Mouse (Mus musculus) left cerebral cortex, adult 2 months (tissue): Measurements from ENCODE around the gene Fbxw8. TPM values are rescaled to one million over a fixed set of nuclear protein-coding genes. Genes with fewer than 3 reads are reported as not detected.
A peak's percentile ranks its signal among the peaks of the same experiment; 100 is the strongest.

Experiments
- DNase-seq, 2 experiments: peaks; one replicate each; pipeline ENCODE4 v3.0.0; 2021 to 2022; ENCODE audit warnings: low spot score in 2 of 2, mixed read lengths in 1 of 2; ENCODE audit errors: extremely low spot score in 1 of 2
- H3K27ac ChIP-seq: fragments of 200-600 bp; 2 replicates; pipeline ENCODE4 v1.8.1; 2022
- H3K4me3 ChIP-seq: fragments of 200-600 bp; 2 replicates; pipeline ENCODE4 v1.8.1; 2022
- CTCF ChIP-seq: fragments of 200-600 bp; IDR thresholded peaks from 2 replicates; pipeline ENCODE4 v1.8.1; 2022; ENCODE audit warnings: antibody characterized with exemption, mild to moderate bottlenecking, moderate library complexity
- intact Hi-C: fragments of 180-260 bp; cut with DNase I; formaldehyde crosslinking; loops from one replicate; pipeline ENCODE4 v1.15.1; 2025
- total RNA-seq, 2 experiments: library from RNA; stranded (reverse); gene quantifications; 2 replicates each; pipeline ENCODE4 v1.2.3; 2021

The Fbxw8 gene
- total RNA-seq, 2 experiments from 2014 or later = 34.5 to 35.1 TPM

GRCm38 (mm10) chr5:118081996-118082395 is 73.3 kb downstream of the Fbxw8 start:
- no peak for DNase-seq
- no peak overlapping the region for H3K4me3 ChIP-seq
- intact Hi-C loops = no loop called here
- no peak for TF ChIP-seq CTCF
- no peak overlapping the region for H3K27ac ChIP-seq

DNA sequence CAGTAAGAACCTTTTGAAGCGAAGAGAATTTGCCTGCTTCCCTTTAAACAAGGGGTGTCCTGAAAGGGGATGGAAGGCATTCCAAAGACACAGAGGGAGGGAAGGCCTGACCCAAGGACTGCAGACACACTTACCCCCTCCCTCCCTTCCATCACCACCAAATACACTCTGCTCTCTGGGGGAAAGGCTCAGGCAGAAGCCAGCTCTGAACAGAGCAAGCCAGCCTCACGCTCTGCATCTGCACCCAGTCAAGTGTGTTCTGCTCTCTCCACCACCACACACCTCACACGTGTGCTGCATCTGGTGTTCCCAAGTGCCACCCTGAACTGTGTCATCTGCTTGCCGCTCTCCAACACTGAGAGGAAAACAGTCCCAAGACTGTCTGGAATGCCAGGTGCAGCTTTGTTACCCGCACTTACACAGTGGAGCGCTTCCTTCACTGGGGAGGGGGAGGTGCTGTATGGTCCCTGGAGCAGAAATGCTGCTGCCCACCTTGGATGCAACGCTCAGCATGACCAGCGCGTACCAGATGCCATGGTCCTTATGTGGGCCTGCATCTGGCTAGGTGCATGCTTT is 73.8 kb downstream of the Fbxw8 start:
- DNase-seq = no peak
- Histone ChIP-seq H3K27ac (no peak overlapping the region), H3K4me3 (no peak overlapping the region)
- no peak for TF ChIP-seq CTCF
- intact Hi-C loops = no loop called here

DNA sequence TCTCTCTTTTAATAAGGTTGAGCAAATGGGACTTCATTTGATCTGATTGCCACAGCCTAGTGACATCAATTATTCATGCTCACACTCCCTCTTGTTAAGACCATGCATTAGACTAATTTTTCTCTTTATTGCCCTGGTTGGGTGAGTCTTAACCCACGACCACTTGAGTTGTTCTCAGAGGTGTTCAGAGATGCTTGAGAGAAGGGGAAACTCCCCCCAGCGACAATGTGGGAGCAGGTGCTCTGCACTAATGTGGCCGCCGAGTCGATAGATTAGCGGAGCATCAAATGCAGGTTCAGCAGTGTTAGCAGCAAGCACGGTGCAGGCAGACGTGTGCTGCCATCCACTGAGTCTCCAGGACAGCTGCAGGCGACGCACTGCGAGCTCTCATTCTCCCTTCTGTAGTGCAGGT is 75.4 kb downstream of the Fbxw8 start:
- intact Hi-C loops = no loop called here
- Histone ChIP-seq H3K4me3 (no peak overlapping the region), H3K27ac (no peak overlapping the region; the same call in 1 of the 2 replicates)
- no peak for DNase-seq
- TF ChIP-seq CTCF = no peak

GRCm38 (mm10) chr5:118079354-118079753 is 75.9 kb downstream of the Fbxw8 start:
- no peak for TF ChIP-seq CTCF
- Histone ChIP-seq H3K4me3 (no peak overlapping the region), H3K27ac (no peak overlapping the region)
- peak in 1 of 2 experiments; percentile 46 for DNase-seq
- intact Hi-C loops = no loop called here

DNA sequence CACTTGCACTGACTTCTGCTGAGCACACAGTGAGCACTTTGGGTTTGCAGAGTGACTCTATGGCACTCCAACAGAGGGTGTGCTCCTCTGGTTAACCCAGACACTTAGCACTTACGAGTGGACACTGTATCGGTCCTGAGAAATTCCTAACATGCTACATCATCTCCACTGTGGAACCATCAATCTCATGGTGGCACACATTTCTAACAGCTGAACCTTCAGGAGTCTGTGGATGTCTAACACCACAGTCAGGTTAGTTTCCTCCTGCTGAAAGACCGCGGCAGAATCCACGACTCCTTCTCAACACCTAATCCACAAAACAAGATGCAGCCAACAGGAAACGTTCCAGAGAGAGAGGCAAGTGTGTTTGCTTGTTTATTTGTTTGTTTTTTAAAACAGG is 76.7 kb downstream of the Fbxw8 start:
- intact Hi-C loops = no loop called here
- TF ChIP-seq CTCF = no peak
- no peak for DNase-seq

DNA sequence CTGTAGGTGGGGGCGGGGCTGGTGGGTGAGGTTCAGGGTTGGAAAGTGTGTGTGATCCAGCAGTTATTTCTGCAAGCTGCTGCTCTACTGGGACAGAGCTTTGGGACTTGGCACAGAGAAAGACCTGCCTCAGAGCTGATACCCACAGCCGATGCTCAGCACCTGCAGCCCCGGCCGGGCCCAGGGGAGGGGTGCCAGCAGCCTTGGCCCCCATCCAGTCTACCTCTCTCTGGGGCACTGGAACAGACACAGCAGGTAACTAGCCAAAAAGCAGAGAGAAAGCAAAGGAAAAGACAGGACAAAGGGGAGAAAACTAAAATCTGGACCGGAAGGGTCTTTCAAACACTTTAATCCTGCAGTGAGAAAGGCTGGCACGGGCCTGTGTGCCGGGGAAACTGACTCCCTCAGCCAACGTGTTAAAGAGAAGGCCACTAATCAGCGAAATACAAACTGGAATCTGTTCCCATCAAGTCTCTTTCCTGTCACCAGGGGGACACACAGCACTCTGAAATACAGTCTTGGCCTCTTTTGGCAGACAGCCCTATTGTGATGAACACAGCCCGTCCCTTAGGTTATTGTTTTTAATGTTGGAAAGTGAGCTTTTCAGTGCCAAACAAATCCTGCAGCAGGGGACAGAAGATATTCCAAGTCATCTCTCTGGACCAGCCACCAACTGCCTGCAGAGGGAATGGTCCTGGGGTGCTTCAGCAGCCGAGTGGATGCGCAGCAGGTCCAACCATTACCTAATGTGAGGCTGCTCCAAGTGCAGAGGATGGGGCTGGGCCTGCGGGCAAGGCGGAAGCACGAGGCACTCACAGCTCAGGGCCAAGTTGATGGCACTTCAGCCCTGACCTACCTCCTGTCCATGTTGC is 78.3 kb downstream of the Fbxw8 start:
- Histone ChIP-seq H3K4me3 (no peak overlapping the region), H3K27ac (no peak overlapping the region)
- peak; percentile 30 for TF ChIP-seq CTCF
- DNase-seq = no peak
- intact Hi-C loops = no loop called here

More for the DNA sequence above, 76.7 kb downstream of the Fbxw8 start:
- H3K27ac ChIP-seq = no peak overlapping the region
- no peak overlapping the region for H3K4me3 ChIP-seq

DNA sequence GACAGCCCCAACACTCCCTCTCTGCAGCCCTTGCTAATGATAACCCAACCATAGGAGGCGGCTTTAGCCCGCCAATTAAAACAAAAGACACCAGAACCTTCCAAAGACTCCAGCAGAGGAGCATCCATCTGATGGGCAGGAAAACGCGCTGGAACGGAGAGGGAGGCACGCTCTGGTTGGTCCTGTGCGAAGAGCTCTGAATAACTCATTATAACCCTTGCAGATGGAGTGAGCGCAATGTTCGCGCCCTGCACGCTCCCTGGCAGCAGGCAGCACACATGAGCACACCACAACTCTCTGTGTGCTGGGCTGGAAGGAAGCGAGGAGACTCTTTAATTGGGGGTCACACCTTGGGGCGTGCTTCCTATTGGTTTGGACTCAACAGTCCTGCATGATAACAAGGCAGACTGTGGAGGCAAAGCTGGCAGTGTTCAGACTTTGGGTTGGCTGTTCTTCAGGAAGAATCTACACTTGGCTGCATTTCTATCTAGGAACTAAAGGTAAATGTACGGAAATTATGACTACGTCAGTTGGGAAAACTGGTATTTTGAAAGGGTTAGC is 82.0 kb downstream of the Fbxw8 start:
- no peak for DNase-seq
- H3K27ac ChIP-seq = no peak overlapping the region
- no peak overlapping the region for H3K4me3 ChIP-seq
- intact Hi-C loops = no loop called here
- no peak for TF ChIP-seq CTCF

- TF ChIP-seq CTCF = no peak
- Histone ChIP-seq H3K27ac (no peak overlapping the region), H3K4me3 (no peak overlapping the region)
- intact Hi-C loops = no loop called here
- DNase-seq = no peak
These were observed 83.5 kb downstream of the Fbxw8 start for GRCm38 (mm10) chr5:118071766-118072165.

DNA sequence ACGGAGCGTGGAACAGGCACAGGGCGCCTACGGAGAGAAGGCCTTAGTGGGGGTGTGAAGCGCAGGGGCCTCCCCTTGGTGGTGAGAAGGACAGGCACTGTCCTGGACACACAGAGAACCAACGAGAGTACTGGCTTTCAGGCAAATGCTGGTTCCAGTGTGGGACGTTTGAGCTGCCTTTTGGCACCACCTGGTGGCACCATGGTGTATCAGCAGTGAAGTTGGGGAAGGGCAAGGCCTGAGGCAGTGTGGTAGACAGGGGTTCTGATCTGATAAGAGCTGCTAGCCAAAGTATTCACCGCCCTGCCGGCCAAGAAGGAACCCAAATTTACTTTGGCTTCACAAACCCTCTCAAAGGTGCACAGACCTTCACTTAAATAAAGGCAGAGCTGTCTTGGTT is 85.9 kb downstream of the Fbxw8 start:
- Histone ChIP-seq H3K4me3 (no peak overlapping the region), H3K27ac (no peak overlapping the region)
- intact Hi-C loops = loop anchor here (1.0 to 5.0 kb wide), 2 partner anchors 42 to 65 kb away; partner anchors contain the start of gene Tesc
- DNase-seq = peak; percentile 79 to 81
- peak; percentile 92 for TF ChIP-seq CTCF

- intact Hi-C loops = loop anchor here (5.0 kb wide), 1 partner anchor 41 kb away; the partner anchor contains the start of gene Tesc
- Histone ChIP-seq H3K4me3 (no peak overlapping the region), H3K27ac (peak overlapping the region; percentile 32; the same call in 1 of the 2 replicates)
- TF ChIP-seq CTCF = no peak
- DNase-seq = no peak
These were observed 87.2 kb downstream of the Fbxw8 start for GRCm38 (mm10) chr5:118067984-118068494.

DNA sequence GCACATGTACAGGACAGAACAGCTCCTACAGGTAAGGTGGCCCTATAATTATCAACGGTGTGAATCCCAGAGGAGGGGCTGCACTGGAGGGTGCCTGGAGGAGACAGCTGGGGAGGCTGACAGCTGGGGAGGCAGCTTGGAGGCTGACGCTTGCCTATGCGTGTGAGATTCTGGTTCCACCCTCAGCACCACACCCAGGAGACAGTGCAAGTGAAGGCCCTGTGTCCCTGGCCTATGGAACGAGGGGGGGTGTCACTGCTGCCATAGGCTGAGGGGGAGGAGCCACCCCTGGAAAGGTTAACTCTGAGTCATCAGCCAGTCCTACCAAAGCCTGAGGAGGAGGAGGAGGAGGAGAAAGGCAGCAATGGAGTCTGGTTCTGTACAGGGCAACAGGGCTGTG is 87.7 kb downstream of the Fbxw8 start:
- DNase-seq = no peak
- Histone ChIP-seq H3K4me3 (no peak overlapping the region), H3K27ac (peak overlapping the region; percentile 32; the same call in 1 of the 2 replicates)
- TF ChIP-seq CTCF = no peak
- intact Hi-C loops = loop anchor here (5.0 kb wide), 1 partner anchor 40 kb away; the partner anchor contains the start of gene Tesc

DNA sequence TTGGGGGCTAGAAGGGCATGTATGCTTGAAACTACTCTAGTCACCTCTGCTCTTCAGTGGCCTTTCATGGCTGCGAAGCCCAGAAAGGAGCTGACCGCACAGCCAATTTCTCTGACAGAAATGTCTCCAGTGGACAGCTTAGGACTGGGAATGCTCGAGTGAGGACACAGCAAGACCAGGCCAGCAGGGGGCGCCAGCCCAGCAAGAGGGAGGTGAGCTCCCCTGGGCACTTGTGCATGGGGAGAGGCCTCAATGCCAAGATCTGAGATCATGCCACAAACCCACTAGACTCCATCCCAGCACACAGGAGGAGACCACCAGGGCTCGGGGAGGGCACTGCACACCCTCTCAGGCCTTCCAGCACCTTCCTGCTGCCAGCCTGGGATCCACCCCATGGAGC is 88.4 kb downstream of the Fbxw8 start:
- Histone ChIP-seq H3K27ac (no peak overlapping the region), H3K4me3 (no peak overlapping the region)
- intact Hi-C loops = loop anchor here (5.0 kb wide), 1 partner anchor 40 kb away; the partner anchor contains the start of gene Tesc
- peak; percentile 70 to 80 for DNase-seq
- peak; percentile 81 for TF ChIP-seq CTCF
